Mouse (Mus musculus) ES-Bruce4 (cell line): ENCODE results near the gene Nmnat2.

ENCODE experiments used
- EP300 ChIP-seq: IDR thresholded peaks from 2 replicates; pipeline ENCODE4 v1.6.1; 2011; ENCODE audit warnings: low read depth, low read length; ENCODE audit not compliant: insufficient read depth
- POLR2A ChIP-seq: IDR thresholded peaks from one replicate; pipeline ENCODE4 v1.8.1; 2011; ENCODE audit warnings: low read length; ENCODE audit not compliant: insufficient read depth

DNA sequence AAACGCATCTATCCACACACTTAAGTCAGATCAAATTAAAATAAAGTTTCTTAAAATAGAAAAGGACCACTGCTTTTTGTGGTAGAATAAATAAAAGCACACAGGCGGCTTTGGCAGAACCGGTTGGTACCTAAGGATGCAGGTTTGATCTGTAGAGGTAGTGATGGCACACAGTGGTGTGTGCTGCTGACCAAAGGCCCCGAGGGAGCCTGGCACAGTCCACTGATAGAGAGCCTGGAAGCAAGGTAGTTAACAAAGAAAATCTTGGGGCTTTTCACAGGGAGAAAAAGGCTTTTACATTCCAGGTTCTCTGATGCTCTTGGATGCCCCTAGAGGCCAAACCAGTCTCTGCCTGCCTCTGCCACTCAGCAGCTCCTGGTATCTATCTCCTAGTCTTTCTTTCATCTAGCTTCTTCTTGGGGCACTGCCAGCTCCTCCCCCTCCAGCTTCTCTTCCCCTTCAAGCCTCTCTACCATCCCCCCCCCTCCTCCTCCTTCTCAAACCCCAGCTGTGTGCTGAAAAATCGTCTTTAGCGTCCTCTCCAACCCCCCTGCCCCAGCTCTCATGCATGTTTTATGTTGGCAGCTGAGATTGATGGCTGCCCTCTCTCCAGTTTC, 80.6 kb downstream of the Nmnat2 start:
- TF ChIP-seq EP300: no peak
- TF ChIP-seq POLR2A: no peak
